Mouse (Mus musculus) kidney, adult 2 months (tissue): ENCODE measurements around the gene Cyp2j7. TPM values are rescaled to one million over a fixed set of nuclear protein-coding genes. Genes with fewer than 3 reads are reported as not detected.

Experiments
- DNase-seq: peaks from one replicate; pipeline ENCODE4 v3.0.0; 2021
- H3K27ac ChIP-seq: fragments of 200-500 bp; 2 replicates; pipeline ENCODE4 v1.5.1; 2012; ENCODE audit warnings: low read depth, low read length, control low read depth, inconsistent platforms; ENCODE audit not compliant: insufficient read depth
- H3K27me3 ChIP-seq: fragments of 200-500 bp; replicated peaks from 2 replicates; pipeline ENCODE4 v1.6.1; 2012; ENCODE audit warnings: mild to moderate bottlenecking, moderate library complexity, low read length, inconsistent platforms; ENCODE audit not compliant: control insufficient read depth, insufficient read depth
- H3K36me3 ChIP-seq: fragments of 200-500 bp; 2 replicates; pipeline ENCODE4 v1.6.1; 2012; ENCODE audit warnings: mild to moderate bottlenecking, moderate library complexity, low read length, inconsistent platforms; ENCODE audit not compliant: control insufficient read depth, insufficient read depth
- H3K4me1 ChIP-seq: fragments of 200-500 bp; 2 replicates; pipeline ENCODE4 v1.6.1; 2011; ENCODE audit warnings: low read length; ENCODE audit not compliant: control insufficient read depth, insufficient read depth
- H3K4me3 ChIP-seq: fragments of 200-500 bp; 2 replicates; pipeline ENCODE4 v1.5.1; 2011; ENCODE audit warnings: mild to moderate bottlenecking, low read depth, low read length, control low read depth; ENCODE audit not compliant: insufficient read depth
- CTCF ChIP-seq: fragments of 200-500 bp; conservative IDR thresholded peaks from 2 replicates; pipeline ENCODE4 v1.5.1; 2011; ENCODE audit warnings: low read depth, mild to moderate bottlenecking, control low read depth, low read length, moderate library complexity, mixed read lengths; ENCODE audit not compliant: insufficient read depth, insufficient read length
- POLR2A ChIP-seq: fragments of 200-500 bp; IDR thresholded peaks from one replicate; pipeline ENCODE4 v1.6.1; 2011; ENCODE audit warnings: low read depth, low read length, control low read depth
- WGBS: fragments of 180-500 bp; shearing (Covaris S2); methylation state at CpG from one replicate; pipeline ENCODE4 v1.1.7; 2018; 5-methylcytosine and 5-hydroxymethylcytosine counted together
- polyA plus RNA-seq: library from polyadenylated mRNA; depleted of rRNA; stranded (reverse); fragments of >200 nt; gene quantifications from 2 replicates; pipeline ENCODE4 v1.2.3, GENCODE M21; 2012; rRNA removed

Gene Cyp2j7
- polyA plus RNA-seq, 1 experiment: 0.64 TPM

- H3K27ac ChIP-seq: no peak overlapping the region
- no peaks in the 10 kb centered on the region for H3K27me3 ChIP-seq
- H3K36me3 ChIP-seq: no peaks in the 10 kb centered on the region
- WGBS: 81% methylated on average over 1 of the region's 1 CpGs
- DNase-seq: no peak
- no peak overlapping the region for H3K4me3 ChIP-seq
- H3K4me1 ChIP-seq: no peaks in the 10 kb centered on the region
- TF ChIP-seq CTCF (no peak), POLR2A (no peak)
Measured at GRCm38 (mm10) chr4:96162839-96163238, 73.6 kb downstream of the Cyp2j7 start.

- Histone ChIP-seq H3K27me3 (no peaks in the 10 kb centered on the region), H3K36me3 (no peaks in the 10 kb centered on the region), H3K27ac (no peak overlapping the region), H3K4me3 (no peak overlapping the region), H3K4me1 (no peaks in the 10 kb centered on the region)
- no peak for TF ChIP-seq POLR2A
- TF ChIP-seq CTCF: no peak
- no peak for DNase-seq
- WGBS: 76% methylated on average over 1 of the region's 1 CpGs
Measured at GRCm38 (mm10) chr4:96161575-96161974, 74.9 kb downstream of the Cyp2j7 start.

Other genes with a start within 250 kb of the Cyp2j7 start
- gene Cyp2j13, start 159.1 kb downstream of the Cyp2j7 start, polyA plus RNA-seq: 0.42 and 0.45 TPM in 2 replicates
- gene Cyp2j12, start 95.5 kb downstream of the Cyp2j7 start, polyA plus RNA-seq: not detected in 2 replicates
- gene Cyp2j11, start 112.0 kb upstream of the Cyp2j7 start, polyA plus RNA-seq: 137 and 187 TPM in 2 replicates